Comparison of ENCODE assay signal across 10 mouse cellular contexts in genomic region chr5:146584156-146584477, GRCm38 (mm10). TPM values are rescaled to one million over a fixed set of nuclear protein-coding genes. Genes with fewer than 3 reads are reported as not detected.
DNase-seq lines count a peak whose midpoint lies in the region; ATAC-seq and TF ChIP-seq lines count a peak whose summit lies in the region.
"Had no signal": no experiment of that assay in that cellular context is flagged by ENCODE, and none has a peak within 500 bp of the region (broad histone marks: within the 10 kb centered on the region; RNA-seq: fewer than 3 reads in every experiment).

No protein-coding gene starts in this region.

- H3K9ac ChIP-seq in kidney, embryonic 15.5 days, result peak overlapping the region; percentile 43; the same call in 1 of the 2 replicates
- H3K9ac ChIP-seq in embryonic facial prominence, embryonic 12.5 days, result no peak overlapping the region
- H3K9ac ChIP-seq in hindbrain, postnatal 0 days (replicated peaks; ENCODE audit: low read length), result peak overlapping the region; percentile 65

- no peak for TF ChIP-seq POLR2A in kidney, adult 2 months (IDR thresholded peaks at IDR 0.05; ENCODE audit: low read depth, low read length)

- H3K27ac ChIP-seq in kidney, embryonic 15.5 days, result no peak overlapping the region
- no peak overlapping the region for H3K27ac ChIP-seq in kidney, adult 2 months (ENCODE audit: insufficient read depth, low read depth, low read length)
- no peak overlapping the region for H3K27ac ChIP-seq in embryonic facial prominence, embryonic 12.5 days
- H3K27ac ChIP-seq in hindbrain, postnatal 0 days, result 0 out of 2 replicates have a peak overlapping the region, but pooled peaks have one; percentile 76

- ATAC-seq in kidney, embryonic 15.5 days (replicated peaks; ENCODE audit: low FRiP score), result no peak
- ATAC-seq in embryonic facial prominence, embryonic 12.5 days (ENCODE audit: insufficient number of reproducible peaks, insufficient read depth, low FRiP score, low TSS enrichment), result no peak
- ATAC-seq in hindbrain, postnatal 0 days, result 0 out of 2 replicates have a peak, but pooled peaks have one; percentile 3

- TF ChIP-seq CTCF in kidney, adult 2 months (conservative IDR thresholded peaks at IDR 0.05; ENCODE audit: insufficient read depth, insufficient read length, low read depth, low read length), result no peak
- TF ChIP-seq CTCF in hindbrain, postnatal 0 days (IDR thresholded peaks at IDR 0.05; ENCODE audit: low read depth), result no peak

- H3K4me3 ChIP-seq in kidney, embryonic 15.5 days (replicated peaks), result peak overlapping the region; percentile 60
- H3K4me3 ChIP-seq in kidney, adult 2 months (ENCODE audit: insufficient read depth, low read depth, low read length), result no peak overlapping the region
- H3K4me3 ChIP-seq in embryonic facial prominence, embryonic 12.5 days, result peak overlapping the region; percentile 52
- H3K4me3 ChIP-seq in hindbrain, postnatal 0 days (ENCODE audit: low read length), result peak overlapping the region; percentile 66

- H3K36me3 ChIP-seq in kidney, embryonic 15.5 days, result no peaks in the 10 kb centered on the region
- H3K36me3 ChIP-seq in kidney, adult 2 months (ENCODE audit: control insufficient read depth, insufficient read depth, low read length), result no peaks in the 10 kb centered on the region
- no peaks in the 10 kb centered on the region for H3K36me3 ChIP-seq in embryonic facial prominence, embryonic 12.5 days
- no peaks in the 10 kb centered on the region for H3K36me3 ChIP-seq in hindbrain, postnatal 0 days (ENCODE audit: insufficient read depth, low read length)

- no peaks in the 10 kb centered on the region for H3K9me3 ChIP-seq in kidney, embryonic 15.5 days (replicated peaks)
- no peaks in the 10 kb centered on the region for H3K9me3 ChIP-seq in embryonic facial prominence, embryonic 12.5 days
- H3K9me3 ChIP-seq in hindbrain, postnatal 0 days (ENCODE audit: low read length), result no peaks in the 10 kb centered on the region

- H3K4me2 ChIP-seq in kidney, embryonic 15.5 days, result peak overlapping the region; percentile 97
- peak overlapping the region; percentile 97 for H3K4me2 ChIP-seq in embryonic facial prominence, embryonic 12.5 days (replicated peaks)
- H3K4me2 ChIP-seq in hindbrain, postnatal 0 days (ENCODE audit: low read depth, low read length), result peak overlapping the region; percentile 91

- no peak for DNase-seq in kidney, adult 2 months
- DNase-seq in hindbrain, postnatal 0 days (ENCODE audit: low spot score), result peak; percentile 37
- peak; percentile 21 for DNase-seq in neural tube, embryonic 10.5 days (ENCODE audit: extremely low spot score, low spot score)
- no peak for DNase-seq in urinary bladder, postnatal 10 days (ENCODE audit: low spot score)
- DNase-seq in kidney, postnatal 10 days, result no peak
- no peak for DNase-seq in gastrocnemius, adult 18-20 months (ENCODE audit: low spot score)
- DNase-seq: lung, postnatal 36 days; thymus, adult 18-20 months had no signal

- 10% methylated on average over 10 of the region's 10 CpGs for WGBS in kidney, embryonic 15.5 days
- WGBS in kidney, adult 2 months, result 3% methylated on average over 10 of the region's 10 CpGs
- WGBS in embryonic facial prominence, embryonic 12.5 days, result 7% methylated on average over 10 of the region's 10 CpGs
- WGBS in hindbrain, postnatal 0 days, result 5% methylated on average over 10 of the region's 10 CpGs

- peaks cover 23% of the 10 kb centered on the region for H3K4me1 ChIP-seq in kidney, embryonic 15.5 days
- H3K4me1 ChIP-seq in kidney, adult 2 months (ENCODE audit: control insufficient read depth, insufficient read depth, low read length), result no peaks in the 10 kb centered on the region
- H3K4me1 ChIP-seq in embryonic facial prominence, embryonic 12.5 days, result peaks cover 9% of the 10 kb centered on the region; the same call in 1 of the 2 replicates
- H3K4me1 ChIP-seq in hindbrain, postnatal 0 days (ENCODE audit: insufficient read depth, low read length), result no peaks in the 10 kb centered on the region

- peaks cover 38% of the 10 kb centered on the region for H3K27me3 ChIP-seq in kidney, embryonic 15.5 days
- no peaks in the 10 kb centered on the region for H3K27me3 ChIP-seq in kidney, adult 2 months (replicated peaks; ENCODE audit: control insufficient read depth, insufficient read depth, low read length)
- H3K27me3 ChIP-seq in embryonic facial prominence, embryonic 12.5 days, result peaks cover 49% of the 10 kb centered on the region
- H3K27me3 ChIP-seq in hindbrain, postnatal 0 days (ENCODE audit: insufficient read depth, low read length), result peaks cover 4% of the 10 kb centered on the region

RNA-seq across cellular contexts. Expression of gene Gpr12, which starts 0.9 kb away (rescaled TPM):
- polyA plus RNA-seq in kidney, embryonic 15.5 days (2015; fragmentation: Nextera tagmentation; extraction: Ambion mirVana), result 0.57 and 0.58 TPM in 2 replicates
- polyA plus RNA-seq in kidney, adult 2 months (2012; rRNA removed), result 1.5 and 1.7 TPM in 2 replicates
- 0.18 TPM in 1 of 2 replicates, not detected in the other for polyA plus RNA-seq in embryonic facial prominence, embryonic 12.5 days (2016; fragmentation: Nextera tagmentation; extraction: Ambion mirVana)
- 37.2 and 38.6 TPM in 2 replicates for total RNA-seq in hindbrain, postnatal 0 days (2014; rRNA removed)
- 14.6 and 18.9 TPM in 2 replicates for polyA plus RNA-seq in hindbrain, postnatal 0 days (2015; fragmentation: Nextera tagmentation; extraction: Ambion mirVana)
- not detected for total RNA-seq in gastrocnemius, adult 18-20 months (2021)

RNA-seq across cellular contexts. Expression of gene Gm3415, which starts 28.2 kb away (rescaled TPM):
- polyA plus RNA-seq in kidney, embryonic 15.5 days (2015; fragmentation: Nextera tagmentation; extraction: Ambion mirVana), result not detected in 2 replicates
- not detected in 2 replicates for polyA plus RNA-seq in kidney, adult 2 months (2012; rRNA removed)
- not detected in 2 replicates for polyA plus RNA-seq in embryonic facial prominence, embryonic 12.5 days (2016; fragmentation: Nextera tagmentation; extraction: Ambion mirVana)
- total RNA-seq in hindbrain, postnatal 0 days (2014; rRNA removed), result not detected in 2 replicates
- not detected in 2 replicates for polyA plus RNA-seq in hindbrain, postnatal 0 days (2015; fragmentation: Nextera tagmentation; extraction: Ambion mirVana)
- total RNA-seq in gastrocnemius, adult 18-20 months (2021), result not detected

RNA-seq across cellular contexts. Expression of gene Gm3409, which starts 46.7 kb away (rescaled TPM):
- not detected in 2 replicates for polyA plus RNA-seq in kidney, embryonic 15.5 days (2015; fragmentation: Nextera tagmentation; extraction: Ambion mirVana)
- polyA plus RNA-seq in kidney, adult 2 months (2012; rRNA removed), result not detected in 2 replicates
- polyA plus RNA-seq in embryonic facial prominence, embryonic 12.5 days (2016; fragmentation: Nextera tagmentation; extraction: Ambion mirVana), result not detected in 2 replicates
- total RNA-seq in hindbrain, postnatal 0 days (2014; rRNA removed), result not detected in 2 replicates
- polyA plus RNA-seq in hindbrain, postnatal 0 days (2015; fragmentation: Nextera tagmentation; extraction: Ambion mirVana), result not detected in 2 replicates
- not detected for total RNA-seq in gastrocnemius, adult 18-20 months (2021)

RNA-seq across cellular contexts. Expression of gene Gm3404, which starts 58.5 kb away (rescaled TPM):
- not detected in 2 replicates for polyA plus RNA-seq in kidney, embryonic 15.5 days (2015; fragmentation: Nextera tagmentation; extraction: Ambion mirVana)
- 0.08 TPM in 1 of 2 replicates, not detected in the other for polyA plus RNA-seq in kidney, adult 2 months (2012; rRNA removed)
- not detected in 2 replicates for polyA plus RNA-seq in embryonic facial prominence, embryonic 12.5 days (2016; fragmentation: Nextera tagmentation; extraction: Ambion mirVana)
- total RNA-seq in hindbrain, postnatal 0 days (2014; rRNA removed), result not detected in 2 replicates
- not detected in 2 replicates for polyA plus RNA-seq in hindbrain, postnatal 0 days (2015; fragmentation: Nextera tagmentation; extraction: Ambion mirVana)
- total RNA-seq in gastrocnemius, adult 18-20 months (2021), result not detected

Comparison
In these comparisons a context has a peak if more than half of its experiments do, and no peak if none do; other contexts are left out.
1. DNase-seq: peak in hindbrain, postnatal 0 days (single experiment) and neural tube, embryonic 10.5 days (single experiment); none in kidney, adult 2 months (single experiment), urinary bladder, postnatal 10 days (single experiment), kidney, postnatal 10 days (single experiment) and gastrocnemius, adult 18-20 months (single experiment).
2. Peak in every context shown above with its lines, with median percentiles within 50 percentile points of each other: H3K4me2 ChIP-seq.